Mouse (Mus musculus): ENCODE results near the gene Nrxn1. TPM values are rescaled to one million over a fixed set of nuclear protein-coding genes. Genes with fewer than 3 reads are reported as not detected.

The Nrxn1 gene
- polyA plus RNA-seq, 1 experiment from 2014 or later = 2.0 TPM

- no peaks in the 10 kb centered on the region for H3K36me3 ChIP-seq (ENCODE audit: control insufficient read depth, insufficient read depth, low read length)
- H3K4me1 ChIP-seq (ENCODE audit: control insufficient read depth in 2 of 2, insufficient read depth in 2 of 2, low read length in 2 of 2) = peaks cover 0 to 2% of the 10 kb centered on the region in 2 experiments; a peak in 1 of 4 replicates
- no peak overlapping the region for H3K4me3 ChIP-seq (ENCODE audit: control insufficient read depth in 1 of 2, insufficient read depth in 1 of 2, low read depth in 1 of 2, low read length in 2 of 2)
- H3K27ac ChIP-seq (replicated peaks in 1 of 2; ENCODE audit: control insufficient read depth in 1 of 2, insufficient read depth in 1 of 2, low read depth in 2 of 2, low read length in 2 of 2) = no peak overlapping the region
- no peak for ATAC-seq (ENCODE audit: insufficient number of reproducible peaks, insufficient read depth, low FRiP score, low read depth)
- 0 out of 2 replicates have a peak, but pooled peaks cover 11% of the 10 kb centered on the region for H3K27me3 ChIP-seq (ENCODE audit: control insufficient read depth, insufficient read depth, low read length)
- H3K9ac ChIP-seq (ENCODE audit: low read length) = no peak overlapping the region
- peaks cover 11% of the 10 kb centered on the region for H3K9me3 ChIP-seq (ENCODE audit: control insufficient read depth, low read length)
- 67% methylated on average over 11 of the region's 11 CpGs for WGBS
- no peak overlapping the region for H3K4me2 ChIP-seq (ENCODE audit: low read length)
These were observed 3.9 kb downstream of the Nrxn1 start for GRCm38 (mm10) chr17:91088991-91089390.

DNA sequence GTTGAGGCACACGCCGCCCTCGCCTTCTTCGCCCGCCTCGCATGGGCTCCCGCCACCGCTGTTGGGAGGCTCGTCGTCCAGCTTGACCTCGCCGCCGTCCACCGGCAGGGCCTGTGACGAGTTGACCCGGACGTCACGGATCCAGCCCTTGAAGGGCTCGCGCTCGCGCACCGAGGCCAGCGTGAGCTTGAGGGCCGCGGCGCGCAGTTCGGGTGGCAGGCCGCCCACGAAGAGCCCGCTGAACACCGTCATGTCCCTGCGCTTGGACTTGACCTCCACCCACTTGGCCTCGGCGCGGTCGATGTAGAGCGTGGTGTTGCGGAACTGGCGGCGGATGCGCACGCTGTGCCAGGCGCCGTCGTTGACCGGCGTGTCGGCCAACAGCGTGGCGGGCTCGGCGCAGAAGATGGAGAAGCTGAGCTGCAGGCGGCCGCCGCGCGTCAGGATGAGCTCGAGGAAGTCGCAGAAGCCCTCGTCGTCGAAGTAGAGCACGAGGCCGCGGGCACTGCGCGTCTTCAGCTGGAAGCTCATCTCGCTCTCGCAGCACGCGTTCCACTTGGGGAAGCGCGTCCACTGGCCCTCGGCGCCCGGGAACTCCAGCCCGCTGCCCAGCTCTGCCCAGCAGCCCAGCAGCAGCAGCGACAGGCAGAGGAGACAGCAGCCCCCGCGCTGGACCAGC is 4.7 kb downstream of the Nrxn1 start:
- Histone ChIP-seq H3K4me3 (ENCODE audit: control insufficient read depth in 1 of 2, insufficient read depth in 1 of 2, low read depth in 1 of 2, low read length in 2 of 2) (no peak overlapping the region), H3K9me3 (ENCODE audit: control insufficient read depth, low read length) (peaks cover 11% of the 10 kb centered on the region), H3K27ac (replicated peaks in 1 of 2; ENCODE audit: control insufficient read depth in 1 of 2, insufficient read depth in 1 of 2, low read depth in 2 of 2, low read length in 2 of 2) (no peak overlapping the region), H3K4me1 (ENCODE audit: control insufficient read depth in 2 of 2, insufficient read depth in 2 of 2, low read length in 2 of 2) (peaks cover 0 to 2% of the 10 kb centered on the region in 2 experiments; a peak in 1 of 4 replicates), H3K36me3 (ENCODE audit: control insufficient read depth, insufficient read depth, low read length) (no peaks in the 10 kb centered on the region), H3K27me3 (ENCODE audit: control insufficient read depth, insufficient read depth, low read length) (0 out of 2 replicates have a peak, but pooled peaks cover 11% of the 10 kb centered on the region), H3K4me2 (ENCODE audit: low read length) (no peak overlapping the region), H3K9ac (ENCODE audit: low read length) (no peak overlapping the region)
- 49% methylated on average over 70 of the region's 82 CpGs for WGBS
- ATAC-seq (ENCODE audit: insufficient number of reproducible peaks, insufficient read depth, low FRiP score, low read depth) = peak; percentile 17; the same call in 1 of the 2 replicates

DNA sequence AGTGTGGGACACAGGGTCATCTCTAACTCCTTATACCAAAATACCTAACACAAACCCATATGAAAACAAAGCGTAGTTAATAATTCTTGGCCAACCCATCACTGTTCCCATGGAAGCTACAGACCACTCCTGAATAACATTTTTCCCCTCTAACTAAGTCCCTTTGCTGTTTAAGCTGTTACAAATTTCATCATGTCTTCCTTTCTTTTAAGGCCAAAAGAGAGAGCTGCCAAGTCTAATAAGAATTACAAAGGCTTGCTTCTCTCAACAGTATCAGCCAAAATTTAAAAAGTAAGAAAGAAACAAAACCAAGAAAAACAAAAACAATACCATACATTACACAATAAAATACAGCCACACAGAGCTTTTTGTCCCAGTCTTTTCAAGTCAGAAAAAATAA is 6.5 kb downstream of the Nrxn1 start:
- Histone ChIP-seq H3K36me3 (ENCODE audit: control insufficient read depth, insufficient read depth, low read length) (no peaks in the 10 kb centered on the region), H3K27ac (replicated peaks in 1 of 2; ENCODE audit: control insufficient read depth in 1 of 2, insufficient read depth in 1 of 2, low read depth in 2 of 2, low read length in 2 of 2) (no peak overlapping the region), H3K27me3 (ENCODE audit: control insufficient read depth, insufficient read depth, low read length) (0 out of 2 replicates have a peak, but pooled peaks cover 11% of the 10 kb centered on the region), H3K4me1 (ENCODE audit: control insufficient read depth in 2 of 2, insufficient read depth in 2 of 2, low read length in 2 of 2) (no peaks in the 10 kb centered on the region), H3K9ac (ENCODE audit: low read length) (no peak overlapping the region), H3K9me3 (ENCODE audit: control insufficient read depth, low read length) (peaks cover 11% of the 10 kb centered on the region), H3K4me2 (ENCODE audit: low read length) (no peak overlapping the region), H3K4me3 (ENCODE audit: control insufficient read depth in 1 of 2, insufficient read depth in 1 of 2, low read depth in 1 of 2, low read length in 2 of 2) (no peak overlapping the region)
- WGBS = 80% methylated on average over 1 of the region's 1 CpGs
- no peak for ATAC-seq (ENCODE audit: insufficient number of reproducible peaks, insufficient read depth, low FRiP score, low read depth)

DNA sequence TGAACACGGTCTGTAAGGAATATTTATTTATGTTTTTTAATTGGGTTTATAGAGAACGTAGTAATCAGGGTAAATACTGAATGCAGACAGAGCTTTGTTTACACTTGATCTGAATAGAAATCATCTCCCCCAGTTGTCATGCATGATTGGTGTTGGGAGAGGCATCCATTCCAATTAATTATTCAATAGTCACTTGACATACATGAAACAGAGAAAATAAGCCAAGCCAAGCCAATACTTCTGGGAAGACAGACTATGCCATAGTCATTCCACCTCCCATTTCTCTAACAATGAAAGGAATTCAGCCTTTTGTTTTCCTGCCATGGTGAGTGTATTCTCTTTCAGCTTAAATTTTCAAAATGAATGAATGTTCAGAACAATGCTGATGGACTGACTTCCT is 7.5 kb downstream of the Nrxn1 start:
- H3K27me3 ChIP-seq (ENCODE audit: control insufficient read depth, insufficient read depth, low read length) = 0 out of 2 replicates have a peak, but pooled peaks cover 11% of the 10 kb centered on the region
- no peaks in the 10 kb centered on the region for H3K4me1 ChIP-seq (ENCODE audit: control insufficient read depth in 2 of 2, insufficient read depth in 2 of 2, low read length in 2 of 2)
- ATAC-seq (ENCODE audit: insufficient number of reproducible peaks, insufficient read depth, low FRiP score, low read depth) = no peak
- 84% methylated on average over 2 of the region's 2 CpGs for WGBS
- no peak overlapping the region for H3K4me3 ChIP-seq (ENCODE audit: control insufficient read depth in 1 of 2, insufficient read depth in 1 of 2, low read depth in 1 of 2, low read length in 2 of 2)
- H3K9ac ChIP-seq (ENCODE audit: low read length) = no peak overlapping the region
- peaks cover 11% of the 10 kb centered on the region for H3K9me3 ChIP-seq (ENCODE audit: control insufficient read depth, low read length)
- H3K36me3 ChIP-seq (ENCODE audit: control insufficient read depth, insufficient read depth, low read length) = no peaks in the 10 kb centered on the region
- no peak overlapping the region for H3K4me2 ChIP-seq (ENCODE audit: low read length)
- no peak overlapping the region for H3K27ac ChIP-seq (replicated peaks in 1 of 2; ENCODE audit: control insufficient read depth in 1 of 2, insufficient read depth in 1 of 2, low read depth in 2 of 2, low read length in 2 of 2)

- Histone ChIP-seq H3K27ac (replicated peaks in 1 of 2; ENCODE audit: control insufficient read depth in 1 of 2, insufficient read depth in 1 of 2, low read depth in 2 of 2, low read length in 2 of 2) (no peak overlapping the region), H3K27me3 (ENCODE audit: control insufficient read depth, insufficient read depth, low read length) (no peaks in the 10 kb centered on the region), H3K9ac (ENCODE audit: low read length) (no peak overlapping the region), H3K9me3 (ENCODE audit: control insufficient read depth, low read length) (no peaks in the 10 kb centered on the region), H3K4me2 (ENCODE audit: low read length) (no peak overlapping the region), H3K4me1 (ENCODE audit: control insufficient read depth in 2 of 2, insufficient read depth in 2 of 2, low read length in 2 of 2) (no peaks in the 10 kb centered on the region), H3K36me3 (ENCODE audit: control insufficient read depth, insufficient read depth, low read length) (no peaks in the 10 kb centered on the region), H3K4me3 (ENCODE audit: control insufficient read depth in 1 of 2, insufficient read depth in 1 of 2, low read depth in 1 of 2, low read length in 2 of 2) (no peak overlapping the region)
- ATAC-seq (ENCODE audit: insufficient number of reproducible peaks, insufficient read depth, low FRiP score, low read depth) = no peak
These were observed 13.8 kb downstream of the Nrxn1 start for GRCm38 (mm10) chr17:91079096-91079495.

GRCm38 (mm10) chr17:91074780-91075179 is 18.1 kb downstream of the Nrxn1 start:
- WGBS = 77% methylated on average over 5 of the region's 5 CpGs
- Histone ChIP-seq H3K27ac (replicated peaks in 1 of 2; ENCODE audit: control insufficient read depth in 1 of 2, insufficient read depth in 1 of 2, low read depth in 2 of 2, low read length in 2 of 2) (no peak overlapping the region), H3K9ac (ENCODE audit: low read length) (no peak overlapping the region), H3K4me3 (ENCODE audit: control insufficient read depth in 1 of 2, insufficient read depth in 1 of 2, low read depth in 1 of 2, low read length in 2 of 2) (no peak overlapping the region), H3K9me3 (ENCODE audit: control insufficient read depth, low read length) (no peaks in the 10 kb centered on the region), H3K4me2 (ENCODE audit: low read length) (no peak overlapping the region), H3K27me3 (ENCODE audit: control insufficient read depth, insufficient read depth, low read length) (no peaks in the 10 kb centered on the region), H3K4me1 (ENCODE audit: control insufficient read depth in 2 of 2, insufficient read depth in 2 of 2, low read length in 2 of 2) (no peaks in the 10 kb centered on the region), H3K36me3 (ENCODE audit: control insufficient read depth, insufficient read depth, low read length) (no peaks in the 10 kb centered on the region)
- ATAC-seq (ENCODE audit: insufficient number of reproducible peaks, insufficient read depth, low FRiP score, low read depth) = no peak

- ATAC-seq (ENCODE audit: insufficient number of reproducible peaks, insufficient read depth, low FRiP score, low read depth) = no peak
- H3K27ac ChIP-seq (replicated peaks in 1 of 2; ENCODE audit: control insufficient read depth in 1 of 2, insufficient read depth in 1 of 2, low read depth in 2 of 2, low read length in 2 of 2) = no peak overlapping the region
- no peaks in the 10 kb centered on the region for H3K36me3 ChIP-seq (ENCODE audit: control insufficient read depth, insufficient read depth, low read length)
- H3K4me1 ChIP-seq (ENCODE audit: control insufficient read depth in 2 of 2, insufficient read depth in 2 of 2, low read length in 2 of 2) = no peaks in the 10 kb centered on the region
- H3K9ac ChIP-seq (ENCODE audit: low read length) = no peak overlapping the region
- WGBS = 80% methylated on average over 7 of the region's 7 CpGs
- H3K4me2 ChIP-seq (ENCODE audit: low read length) = no peak overlapping the region
- no peaks in the 10 kb centered on the region for H3K27me3 ChIP-seq (ENCODE audit: control insufficient read depth, insufficient read depth, low read length)
- no peaks in the 10 kb centered on the region for H3K9me3 ChIP-seq (ENCODE audit: control insufficient read depth, low read length)
- no peak overlapping the region for H3K4me3 ChIP-seq (ENCODE audit: control insufficient read depth in 1 of 2, insufficient read depth in 1 of 2, low read depth in 1 of 2, low read length in 2 of 2)
These were observed 59.4 kb downstream of the Nrxn1 start for GRCm38 (mm10) chr17:91033466-91033865.

Measured in heart, embryonic 14.5 days (tissue).